Mouse (Mus musculus) cerebellum, postnatal 10 days (tissue): Measurements from ENCODE around the gene Narf.
A peak's percentile ranks its signal among the peaks of the same experiment; 100 is the strongest.

Source experiments
- DNase-seq, 2 experiments: peaks; one replicate each; pipeline ENCODE4 v3.0.0; 2021; ENCODE audit warnings: mixed read lengths in 2 of 2

Narf gene

DNA sequence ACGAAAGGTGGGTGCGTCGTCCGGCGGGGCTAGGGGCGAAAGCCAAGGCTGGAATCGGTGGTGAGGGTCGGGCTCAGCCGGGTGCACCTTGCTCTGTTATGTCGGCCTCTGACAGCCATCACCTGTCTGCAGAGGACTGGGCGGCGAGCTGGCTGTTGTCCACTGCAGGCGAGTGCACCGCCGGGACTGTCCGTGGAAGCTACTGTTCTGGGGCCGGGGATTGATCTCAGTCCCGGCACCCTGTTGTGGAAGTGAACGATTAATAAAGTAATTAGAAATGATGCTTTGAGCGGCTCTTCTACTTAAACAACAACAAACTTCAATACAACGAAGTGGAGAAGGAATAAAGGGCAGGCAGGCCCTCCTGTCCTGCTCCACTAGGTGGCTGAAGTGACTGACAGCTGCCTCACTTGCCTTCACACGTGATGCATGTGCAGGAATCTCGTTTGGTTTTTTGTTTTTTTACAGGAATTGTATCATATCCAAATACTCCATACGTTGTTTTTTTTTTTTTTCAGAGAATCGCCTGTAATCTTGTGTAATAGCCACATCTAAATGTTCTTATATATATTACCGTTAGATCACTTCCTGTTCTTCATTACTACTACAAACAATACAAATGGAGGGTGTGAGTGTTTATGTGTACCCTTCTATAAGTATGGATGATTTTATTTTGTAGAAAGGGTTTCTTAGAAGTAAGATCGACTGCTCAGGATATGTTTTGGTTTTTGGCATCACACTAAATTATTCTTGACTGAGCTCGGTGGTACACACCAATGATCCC lies 484 bp downstream of the Narf start:
- no peak for DNase-seq

DNA sequence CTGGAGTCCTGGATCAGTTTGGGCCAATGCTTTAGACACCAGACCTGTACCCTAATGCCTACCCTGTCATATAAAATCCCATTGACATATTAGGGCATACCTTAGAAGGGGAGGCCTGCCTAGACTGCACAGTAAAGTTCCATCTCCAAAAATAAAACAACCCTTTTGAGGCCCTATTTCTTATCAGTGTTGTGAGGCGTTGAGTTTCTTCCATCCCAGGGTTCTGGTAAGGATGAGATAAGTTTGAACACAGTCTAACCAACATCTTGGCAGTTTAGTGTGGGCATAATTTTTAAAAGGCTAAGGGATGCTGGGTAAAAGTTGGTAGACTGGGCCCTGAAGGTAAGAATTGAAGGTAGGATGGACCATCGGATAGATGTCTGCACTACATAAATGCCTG lies 2.6 kb downstream of the Narf start:
- no peak for DNase-seq

- DNase-seq: peak; percentile 47 to 63
These were observed 13.1 kb downstream of the Narf start for GRCm38 (mm10) chr11:121250196-121250595.

DNA sequence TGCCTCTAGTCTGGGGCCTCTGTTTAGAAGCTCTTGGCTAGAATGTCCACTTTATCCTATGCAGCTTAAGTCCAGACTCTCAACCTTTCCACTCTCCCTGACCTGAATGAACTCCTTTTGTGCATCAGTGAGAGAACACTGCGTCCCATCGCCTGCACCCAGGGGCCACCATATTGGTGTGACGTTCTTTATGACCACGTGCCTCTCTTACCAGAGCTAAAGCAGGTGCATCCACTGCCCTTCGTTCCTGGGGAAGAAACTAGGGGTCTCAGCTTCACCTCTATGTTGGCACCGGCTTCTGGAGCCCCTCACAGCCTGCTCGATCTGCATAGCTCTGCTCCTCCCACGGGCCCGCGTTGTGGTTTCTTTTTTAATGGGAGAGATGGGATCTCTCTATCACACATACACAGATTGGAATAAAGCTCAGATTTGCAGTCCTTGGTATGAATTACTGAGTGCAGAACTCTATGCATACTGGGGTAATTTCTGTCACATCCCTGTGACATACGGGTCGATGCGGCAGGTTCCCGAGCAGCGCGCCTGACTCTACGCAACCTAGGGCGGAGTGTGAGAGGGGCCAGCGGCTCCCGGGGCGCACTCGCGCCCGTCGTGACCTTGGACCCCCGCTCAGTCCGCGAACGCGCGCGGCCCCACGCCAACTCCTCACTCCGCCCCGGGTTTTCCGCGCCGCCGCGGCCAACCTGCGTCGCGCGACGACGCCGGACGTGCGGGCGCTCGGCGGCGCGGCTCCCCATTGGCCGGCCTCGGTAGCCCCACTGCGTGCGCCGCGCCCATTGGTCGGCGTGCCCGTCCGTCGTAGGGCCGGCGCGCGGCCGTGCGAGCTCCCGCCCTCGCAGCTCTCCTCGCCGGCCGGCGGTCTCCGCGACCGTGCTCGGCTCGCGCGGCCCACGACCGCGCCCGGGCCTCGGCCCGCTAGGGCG lies 22.4 kb downstream of the Narf start, which contains the start of gene Foxk2:
Gene Foxk2 (plus strand): TSS at position 831 of the 941 bp plus-strand sequence.
- peak; percentile 98 for DNase-seq

GRCm38 (mm10) chr11:121260211-121260906 lies 23.3 kb downstream of the Narf start:
- peak; percentile 59 to 63 for DNase-seq

GRCm38 (mm10) chr11:121261074-121261473 lies 24.0 kb downstream of the Narf start:
- no peak for DNase-seq

DNA sequence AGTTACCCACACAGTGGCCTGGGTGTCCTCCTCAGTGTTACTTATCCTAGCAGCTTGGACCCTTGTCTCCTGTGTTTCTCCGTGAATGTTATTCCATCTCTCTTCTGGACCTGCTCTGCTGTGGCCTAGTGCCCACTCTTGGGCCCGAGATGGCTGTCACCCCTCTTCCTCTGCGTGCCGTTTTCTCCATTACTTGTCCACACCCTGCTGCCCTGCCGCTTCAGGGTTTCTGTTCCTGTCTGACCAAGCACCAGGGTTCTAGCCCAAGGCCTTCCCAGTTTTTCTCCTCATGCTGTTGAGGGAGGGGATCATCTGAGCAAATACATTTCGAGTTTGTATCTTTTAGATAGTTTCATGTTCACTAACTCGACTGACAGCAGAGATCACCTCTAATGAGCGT lies 40.5 kb downstream of the Narf start:
- no peak for DNase-seq

DNA sequence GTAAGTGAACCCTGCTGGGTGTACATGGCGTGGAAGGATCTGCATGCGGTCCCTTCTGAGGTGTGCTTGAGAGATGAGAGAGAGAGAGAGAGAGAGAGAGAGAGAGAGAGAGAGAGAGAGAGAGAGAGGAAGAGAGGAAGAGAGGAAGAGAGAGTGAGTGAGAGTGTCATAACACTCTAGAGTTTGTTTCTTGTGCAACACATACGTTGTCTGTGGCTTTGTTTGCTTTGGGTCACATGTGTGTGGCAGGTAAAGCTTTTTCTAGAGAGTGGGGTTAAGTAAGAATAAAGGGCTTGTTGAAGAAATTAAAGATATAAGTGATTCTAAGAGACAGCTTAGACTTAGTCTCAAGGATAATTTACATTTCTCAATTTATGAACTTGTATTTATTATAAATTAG lies 41.0 kb downstream of the Narf start:
- no peak for DNase-seq

GRCm38 (mm10) chr11:121282911-121283310 lies 45.9 kb downstream of the Narf start:
- DNase-seq: no peak

- no peak for DNase-seq
These were observed 52.8 kb downstream of the Narf start for GRCm38 (mm10) chr11:121289859-121290258.

GRCm38 (mm10) chr11:121294771-121295170 lies 57.7 kb downstream of the Narf start:
- no peak for DNase-seq

DNA sequence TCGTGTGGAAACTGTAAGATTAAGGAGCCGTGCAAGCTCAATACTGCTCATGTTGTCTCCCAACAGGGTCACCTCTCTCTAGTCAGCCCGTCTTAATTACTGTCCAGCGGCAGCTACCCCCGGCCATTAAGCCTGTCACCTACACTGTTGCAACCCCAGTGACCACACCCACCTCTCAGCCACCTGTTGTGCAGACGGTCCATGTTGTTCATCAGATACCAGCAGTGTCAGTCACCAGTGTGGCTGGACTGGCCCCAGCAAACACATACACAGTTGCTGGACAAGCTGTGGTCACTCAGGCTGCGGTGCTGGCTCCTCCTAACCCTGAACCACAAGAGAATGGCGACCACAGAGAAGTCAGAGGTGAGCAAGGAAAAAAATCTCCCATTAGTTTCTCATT lies 61.4 kb downstream of the Narf start:
- no peak for DNase-seq

DNA sequence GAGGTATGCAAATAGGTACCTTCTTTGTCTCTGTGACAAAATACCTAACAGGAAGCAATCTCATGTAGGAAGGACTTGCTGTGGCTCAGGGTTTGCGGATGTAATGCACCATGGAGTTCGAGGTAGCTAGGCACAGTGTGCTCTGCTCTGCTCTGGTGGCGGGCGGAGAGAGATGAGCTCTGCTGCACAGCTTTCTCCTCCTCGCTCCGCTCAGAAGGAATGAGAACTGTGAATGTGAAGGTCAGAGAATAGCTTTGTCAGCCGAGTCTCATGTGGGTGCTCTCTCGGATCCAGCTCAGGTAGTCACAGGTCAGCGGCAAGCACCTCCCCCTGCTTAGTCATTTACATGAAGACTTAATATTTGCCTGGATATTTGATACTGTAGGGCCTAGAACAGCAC lies 63.2 kb downstream of the Narf start:
- DNase-seq: no peak

GRCm38 (mm10) chr11:121305371-121305770 lies 68.3 kb downstream of the Narf start:
- no peak for DNase-seq
